Mouse (Mus musculus): ENCODE data around the gene Uts2r.

Gene Uts2r

GRCm38 (mm10) chr11:121159971-121160370, at the start of gene Uts2r:
TSS of gene Uts2r (plus strand) at chr11:121160271.
- DNase-seq (ENCODE audit: low spot score in 2 of 2): no peak

DNA sequence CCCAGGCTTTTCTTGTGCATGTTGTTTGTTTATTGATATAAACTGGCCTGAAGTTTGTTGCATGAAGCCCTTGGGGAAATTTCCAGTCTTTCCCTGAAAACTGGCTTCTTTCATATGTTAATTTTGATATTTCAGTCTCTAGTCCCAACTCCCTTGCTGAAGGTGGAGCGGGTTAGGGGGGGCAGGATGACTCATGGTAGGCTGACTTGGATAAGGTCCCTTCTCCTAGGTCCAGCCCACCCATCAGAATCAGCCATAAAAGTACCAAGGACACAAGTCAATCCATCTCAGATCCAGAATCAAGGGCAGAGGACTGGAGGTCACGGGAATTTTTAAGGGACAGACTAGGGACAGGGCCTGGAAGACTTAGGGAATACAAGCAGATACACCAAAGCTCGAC, 49.0 kb upstream of the Uts2r start:
- DNase-seq (ENCODE audit: low spot score in 2 of 2): no peak

DNA sequence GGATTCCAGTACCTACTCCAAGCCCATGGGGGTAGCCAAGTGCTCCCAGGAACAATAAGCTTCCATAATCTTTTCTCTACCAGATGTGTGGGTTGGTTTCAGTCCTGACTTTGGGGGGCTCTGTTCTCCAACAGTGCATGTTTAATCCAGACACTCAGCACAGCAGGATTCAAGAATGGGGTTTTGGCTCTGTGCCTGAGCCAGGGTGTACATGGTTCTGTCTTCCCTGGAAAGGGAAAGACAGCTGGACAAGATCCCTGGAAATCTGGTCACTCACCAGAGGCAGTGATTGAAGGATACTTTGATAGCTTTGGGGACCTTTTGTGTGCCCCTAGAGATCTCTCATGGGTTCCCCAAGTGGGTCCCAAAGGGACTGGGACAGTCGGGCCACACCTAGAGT, 48.5 kb upstream of the Uts2r start:
- no peak for DNase-seq (ENCODE audit: low spot score in 2 of 2)

DNA sequence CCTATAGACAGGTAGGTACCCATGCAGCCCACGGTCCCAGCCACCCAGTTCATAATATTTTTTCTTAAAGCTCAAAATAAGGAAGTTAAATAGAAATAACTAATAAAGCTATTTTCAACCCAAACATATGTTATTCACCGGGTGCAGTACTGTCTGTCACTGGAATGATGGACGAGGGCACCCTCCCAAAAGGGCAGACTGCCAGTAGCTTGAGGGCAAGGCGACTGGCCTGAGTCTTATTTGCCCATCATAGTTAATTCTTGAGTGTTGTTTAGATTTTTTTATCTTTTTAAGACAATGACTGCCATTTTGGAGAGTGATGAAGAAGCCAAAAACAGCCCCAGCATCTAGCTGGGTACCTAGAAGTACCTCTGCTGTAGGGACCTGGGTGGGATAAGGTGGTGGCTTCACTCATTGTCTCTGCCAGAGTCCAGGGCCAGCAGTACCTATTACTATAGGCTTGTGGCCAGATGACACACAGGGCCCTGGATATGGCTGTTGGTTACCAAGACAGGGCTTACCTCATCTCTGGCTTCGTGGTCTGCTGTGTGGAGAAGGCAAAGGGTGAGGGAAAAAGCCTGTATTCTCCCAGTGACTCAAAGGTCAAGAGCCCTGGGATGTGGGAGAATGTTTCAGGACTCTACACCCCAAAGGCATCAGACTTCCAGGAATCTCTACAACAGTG, 47.8 kb upstream of the Uts2r start:
- DNase-seq (ENCODE audit: low spot score in 2 of 2): no peak

GRCm38 (mm10) chr11:121118106-121118505, 42.0 kb upstream of the Uts2r start:
- no peak for DNase-seq (ENCODE audit: low spot score in 2 of 2)

- DNase-seq (ENCODE audit: low spot score in 2 of 2): no peak
Measured at GRCm38 (mm10) chr11:121118577-121118976, 41.5 kb upstream of the Uts2r start, which contains the start of gene Tex19.2. TSS of gene Tex19.2 (minus strand) at chr11:121118677.

DNA sequence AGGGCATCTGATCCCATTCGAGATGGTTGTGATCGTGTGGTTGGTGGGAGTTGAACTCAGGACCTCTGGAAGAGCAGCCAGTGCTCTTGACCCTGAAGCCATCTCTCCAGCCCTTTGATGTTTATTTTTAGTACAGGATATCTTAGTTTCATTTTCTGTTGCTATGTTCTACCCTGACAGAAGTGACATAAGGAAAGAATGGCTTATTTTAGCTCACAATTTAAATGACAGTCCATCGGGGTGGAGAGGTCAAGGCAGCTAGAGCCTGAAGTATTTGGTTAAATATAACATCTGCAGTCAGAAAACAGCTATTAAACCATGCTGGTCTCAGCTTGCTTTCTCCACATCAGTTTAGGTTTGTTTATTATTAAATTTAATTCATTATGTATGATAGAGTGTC, 38.9 kb upstream of the Uts2r start:
- no peak for DNase-seq (ENCODE audit: low spot score in 2 of 2)

DNA sequence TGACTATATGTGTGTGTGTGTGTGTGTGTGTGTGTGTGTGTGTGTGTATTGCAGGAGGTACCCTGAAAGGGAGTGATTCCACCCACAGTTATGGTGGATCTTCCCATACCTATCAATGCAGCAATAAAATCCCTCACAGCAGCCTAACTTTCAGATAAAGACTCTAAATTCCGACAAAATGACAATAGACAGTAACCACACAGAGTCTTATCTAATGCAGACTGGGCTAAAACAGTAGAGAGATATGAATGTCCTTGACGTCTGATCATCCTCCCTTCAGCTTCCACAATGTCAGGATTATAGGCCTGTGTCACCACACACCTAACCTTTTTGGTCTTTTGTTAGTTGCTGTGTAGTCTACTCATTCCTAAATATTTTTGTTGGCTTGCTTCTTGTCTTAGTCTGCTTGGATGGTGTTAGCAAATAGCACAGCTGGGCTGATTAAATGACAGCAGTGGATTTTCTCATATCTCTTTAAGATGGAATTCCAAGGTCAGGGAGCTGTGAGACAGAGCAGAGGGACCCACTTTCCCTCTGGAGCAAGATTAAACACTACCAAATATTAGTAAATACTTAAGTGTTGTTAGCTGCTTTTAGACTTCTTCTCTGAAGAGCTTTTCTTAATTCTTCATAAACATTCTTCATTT, 37.9 kb upstream of the Uts2r start:
- no peak for DNase-seq (ENCODE audit: low spot score in 2 of 2)

GRCm38 (mm10) chr11:121123438-121123837, 36.6 kb upstream of the Uts2r start:
- peak in 1 of 2 experiments; percentile 5 for DNase-seq (ENCODE audit: low spot score in 2 of 2)

DNA sequence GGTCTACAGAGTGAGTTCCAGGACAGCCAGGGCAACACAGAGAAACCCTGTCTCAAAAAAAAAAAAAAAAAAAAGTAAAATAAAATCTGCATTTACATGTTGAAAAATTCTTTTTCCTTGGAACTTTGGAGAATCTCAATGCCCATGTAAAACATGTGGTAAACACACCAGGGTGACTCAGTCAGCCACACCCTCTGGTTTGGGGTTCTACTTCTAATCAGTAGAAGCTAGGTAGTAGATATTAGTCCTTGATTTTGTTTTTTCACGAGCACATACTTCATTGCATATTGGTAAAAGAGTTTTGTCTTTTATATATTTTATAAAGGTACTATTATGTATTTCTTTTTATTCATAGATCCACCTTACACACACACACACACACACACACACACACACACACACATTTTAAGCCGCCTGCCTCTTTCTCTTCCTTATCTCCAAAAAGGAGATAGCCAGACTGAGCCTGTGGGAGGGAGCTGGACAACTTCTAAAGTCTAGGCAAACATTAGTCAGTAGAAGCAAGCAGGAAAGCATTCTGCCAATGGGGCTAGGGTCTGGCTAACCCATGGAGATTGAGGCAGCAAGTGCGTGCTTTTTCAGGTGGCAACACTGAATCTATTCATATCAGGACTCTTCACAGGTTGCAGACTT, 34.4 kb upstream of the Uts2r start:
- no peak for DNase-seq (ENCODE audit: low spot score in 2 of 2)

DNA sequence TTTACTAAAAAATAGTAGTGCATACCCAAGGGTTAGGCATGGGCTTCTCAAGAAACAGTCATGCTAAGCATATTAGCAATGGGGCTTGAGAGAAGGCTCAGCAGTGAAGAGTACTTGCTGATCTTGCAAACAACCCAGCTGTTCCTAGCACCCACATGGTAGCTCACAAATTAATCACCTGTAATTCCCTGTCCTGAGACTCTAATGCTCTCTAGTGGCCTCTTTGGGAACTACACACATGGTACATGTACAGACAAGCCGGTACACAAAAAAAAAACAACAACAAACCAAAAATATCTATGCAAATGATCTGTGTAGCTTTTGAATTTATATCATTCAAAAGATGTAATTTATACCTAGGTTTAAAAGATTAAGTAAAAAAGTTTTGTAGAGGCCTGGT, 33.7 kb upstream of the Uts2r start:
- no peak for DNase-seq (ENCODE audit: low spot score in 2 of 2)

- no peak for DNase-seq (ENCODE audit: low spot score in 2 of 2)
Measured at GRCm38 (mm10) chr11:121127441-121127840, 32.6 kb upstream of the Uts2r start.

GRCm38 (mm10) chr11:121129616-121130015, 30.5 kb upstream of the Uts2r start:
- DNase-seq (ENCODE audit: low spot score in 2 of 2): no peak

- DNase-seq (ENCODE audit: low spot score in 2 of 2): no peak
Measured at GRCm38 (mm10) chr11:121134600-121134999, 25.5 kb upstream of the Uts2r start.

DNA sequence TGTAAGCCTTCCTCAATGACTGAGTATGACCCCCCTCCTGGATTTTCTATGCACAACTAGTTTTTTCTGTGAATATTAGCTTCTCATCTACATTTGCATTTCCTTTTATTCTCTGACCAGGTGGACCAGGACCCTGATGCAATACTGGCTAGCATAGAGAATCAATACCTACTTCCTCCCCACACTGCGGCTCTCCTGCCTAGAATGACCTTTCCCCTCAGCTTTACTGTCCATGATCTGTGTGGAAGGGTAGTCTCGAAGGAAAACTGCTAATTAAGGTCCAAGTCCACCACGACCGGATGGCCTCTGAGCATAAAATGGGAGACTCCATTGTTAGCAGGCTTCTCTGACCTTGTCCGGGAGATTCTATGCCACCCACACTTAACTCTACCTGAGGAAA, 22.4 kb upstream of the Uts2r start:
- DNase-seq (ENCODE audit: low spot score in 2 of 2): no peak

GRCm38 (mm10) chr11:121138732-121139131, 21.3 kb upstream of the Uts2r start:
- DNase-seq (ENCODE audit: low spot score in 2 of 2): no peak

DNA sequence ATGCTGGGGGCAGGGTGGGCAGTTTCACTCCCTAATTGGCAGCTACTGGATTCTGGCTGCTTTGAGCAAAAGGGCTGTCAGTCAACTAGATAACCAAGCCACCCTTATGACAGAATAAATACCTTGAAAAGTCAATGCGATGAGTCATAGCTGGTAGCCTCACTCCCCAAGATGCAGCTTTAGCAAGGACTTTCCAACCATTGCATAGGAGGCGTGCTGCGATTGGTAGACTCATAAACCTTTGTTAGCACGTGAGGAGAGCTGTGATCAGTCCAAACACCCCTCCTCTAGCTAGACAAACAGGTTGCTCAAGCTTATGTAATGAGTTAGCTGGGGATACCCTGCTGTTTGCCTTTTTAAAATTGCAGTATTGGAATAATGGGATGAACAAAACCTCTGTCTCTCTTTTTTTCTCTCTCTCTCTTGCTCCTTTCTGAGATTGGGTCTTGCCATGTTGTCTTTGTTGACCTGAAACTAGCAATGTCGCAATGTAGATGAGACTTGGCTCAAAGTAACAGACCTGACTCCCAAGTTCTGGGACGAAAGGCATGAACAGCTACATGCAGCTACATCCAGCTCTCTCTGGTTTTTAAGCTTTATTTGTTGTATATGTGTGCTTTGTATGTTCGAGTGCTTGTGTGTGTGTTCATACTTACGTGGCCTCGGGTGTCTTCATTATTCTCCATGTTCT, 16.6 kb upstream of the Uts2r start:
- no peak for DNase-seq (ENCODE audit: low spot score in 2 of 2)

DNA sequence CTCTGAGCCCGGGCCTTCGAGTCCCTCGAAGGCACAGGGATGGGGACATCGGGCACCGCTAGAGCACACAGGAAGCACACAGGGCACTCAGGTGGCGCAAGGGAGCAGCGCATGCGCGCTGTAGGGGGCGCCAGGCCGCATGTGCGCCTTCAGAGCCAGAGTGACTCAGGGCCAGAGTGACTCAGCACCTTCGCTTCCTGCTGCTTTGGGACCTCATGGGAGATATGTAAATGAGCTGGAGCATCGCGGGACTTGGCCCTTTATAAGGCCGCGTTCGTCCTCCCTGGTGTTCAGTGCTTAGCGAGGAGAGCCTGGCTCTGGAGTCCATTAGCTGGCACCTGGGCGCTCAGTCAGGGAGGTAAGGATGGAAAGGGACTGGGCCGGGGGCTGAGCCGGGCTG, 14.2 kb upstream of the Uts2r start, which contains the start of gene Tex19.1:
Tex19.1 (plus strand) TSS at position 279 of the 400 bp plus-strand sequence.
- DNase-seq (ENCODE audit: low spot score in 2 of 2): no peak

- no peak for DNase-seq (ENCODE audit: low spot score in 2 of 2)
Measured at GRCm38 (mm10) chr11:121148193-121148592, 11.9 kb upstream of the Uts2r start.

DNA sequence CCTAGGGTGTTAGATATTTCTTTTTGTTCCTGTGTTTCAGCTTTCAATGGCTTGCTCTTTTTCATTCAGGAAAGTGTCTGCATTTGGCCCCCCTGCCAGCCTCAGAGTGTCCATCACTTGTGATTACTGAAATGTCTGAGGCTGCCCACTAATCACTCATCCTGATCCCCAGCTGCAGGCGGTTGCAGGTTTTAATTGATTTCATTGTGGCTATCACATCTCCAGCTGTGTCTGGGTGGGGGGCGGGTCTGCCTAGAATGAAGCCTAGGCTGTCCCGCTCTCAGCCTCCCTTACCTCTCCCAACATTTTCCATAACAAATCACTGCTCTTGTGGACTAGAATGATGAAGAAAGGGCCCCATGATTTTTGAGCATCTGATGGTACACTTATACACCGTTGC, 5.9 kb upstream of the Uts2r start:
- no peak for DNase-seq (ENCODE audit: low spot score in 2 of 2)

- no peak for DNase-seq (ENCODE audit: low spot score in 2 of 2)
Measured at GRCm38 (mm10) chr11:121156411-121156891, 3.6 kb upstream of the Uts2r start.

Measured in frontal cortex, postnatal 36 days (tissue).